Mouse (Mus musculus): Measurements from ENCODE around the gene Laptm5.

DNA sequence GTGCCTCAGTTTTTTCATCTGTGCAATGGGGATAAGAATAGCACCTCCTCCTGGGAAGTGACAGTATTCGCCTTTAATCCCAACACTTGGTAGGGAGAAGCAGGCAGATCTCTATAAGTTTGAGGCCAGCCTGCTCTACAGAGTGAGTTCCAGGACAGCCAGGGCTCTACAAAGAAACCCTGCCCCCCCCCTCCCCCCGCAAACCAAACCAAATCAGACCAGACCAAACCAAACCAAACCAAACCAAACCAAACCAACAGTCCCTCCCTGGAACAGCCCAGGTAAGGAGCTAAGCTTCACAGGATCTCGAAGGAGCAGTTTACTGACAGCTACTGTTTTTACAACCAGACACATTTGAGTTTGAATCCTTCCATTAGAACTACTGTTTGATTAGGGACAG, 299 bp upstream of the Laptm5 start:
- TF ChIP-seq CTCF (IDR thresholded peaks at IDR 0.05; ENCODE audit: low read depth, low read length), result no peak
- TF ChIP-seq POLR2A (IDR thresholded peaks at IDR 0.05; ENCODE audit: borderline replicate concordance, low read depth, low read length), result no peak
